Mouse (Mus musculus) neural tube, embryonic 10.5 days (tissue): ENCODE measurements around the gene Psmc2.

Experiments
- DNase-seq: peaks from one replicate; pipeline ENCODE4 v3.0.0-alpha.2; 2017; ENCODE audit warnings: low spot score; ENCODE audit errors: extremely low spot score

The Psmc2 gene

GRCm38 (mm10) chr5:21803691-21804188 is 18.7 kb downstream of the Psmc2 start:
- DNase-seq, result no peak

GRCm38 (mm10) chr5:21804837-21805236 is 19.8 kb downstream of the Psmc2 start:
- no peak for DNase-seq

GRCm38 (mm10) chr5:21810924-21811323 is 25.8 kb downstream of the Psmc2 start:
- DNase-seq, result no peak

GRCm38 (mm10) chr5:21813994-21814393 is 28.9 kb downstream of the Psmc2 start:
- peak; percentile 41 for DNase-seq

- DNase-seq, result no peak
These were observed 41.3 kb downstream of the Psmc2 start for GRCm38 (mm10) chr5:21826370-21826769.

GRCm38 (mm10) chr5:21827643-21828042 is 42.6 kb downstream of the Psmc2 start:
- no peak for DNase-seq

- no peak for DNase-seq
These were observed 43.8 kb downstream of the Psmc2 start for GRCm38 (mm10) chr5:21828855-21829254.

- no peak for DNase-seq
These were observed 46.7 kb downstream of the Psmc2 start for GRCm38 (mm10) chr5:21831761-21832160.

GRCm38 (mm10) chr5:21844676-21845075 is 59.6 kb downstream of the Psmc2 start:
- no peak for DNase-seq

GRCm38 (mm10) chr5:21846616-21847290 is 61.7 kb downstream of the Psmc2 start:
- DNase-seq, result no peak

GRCm38 (mm10) chr5:21847438-21847837 is 62.4 kb downstream of the Psmc2 start:
- DNase-seq, result no peak

GRCm38 (mm10) chr5:21851679-21852340 is 66.7 kb downstream of the Psmc2 start:
- DNase-seq, result no peak
